Mouse (Mus musculus) cortical plate, adult 2 months (tissue): ENCODE data around the gene Gnb2.

Source experiments
- CTCF ChIP-seq: fragments of 200-500 bp; IDR thresholded peaks from 2 replicates; pipeline ENCODE4 v1.5.1; 2011; ENCODE audit warnings: mild to moderate bottlenecking, control low read depth, low read length; ENCODE audit not compliant: insufficient read depth; ENCODE audit errors: extremely low read depth
- POLR2A ChIP-seq: fragments of 200-500 bp; IDR thresholded peaks from 2 replicates; pipeline ENCODE4 v1.6.1; 2011; ENCODE audit warnings: mild to moderate bottlenecking, low read length, control low read depth; ENCODE audit not compliant: insufficient read depth; ENCODE audit errors: extremely low read depth

DNA sequence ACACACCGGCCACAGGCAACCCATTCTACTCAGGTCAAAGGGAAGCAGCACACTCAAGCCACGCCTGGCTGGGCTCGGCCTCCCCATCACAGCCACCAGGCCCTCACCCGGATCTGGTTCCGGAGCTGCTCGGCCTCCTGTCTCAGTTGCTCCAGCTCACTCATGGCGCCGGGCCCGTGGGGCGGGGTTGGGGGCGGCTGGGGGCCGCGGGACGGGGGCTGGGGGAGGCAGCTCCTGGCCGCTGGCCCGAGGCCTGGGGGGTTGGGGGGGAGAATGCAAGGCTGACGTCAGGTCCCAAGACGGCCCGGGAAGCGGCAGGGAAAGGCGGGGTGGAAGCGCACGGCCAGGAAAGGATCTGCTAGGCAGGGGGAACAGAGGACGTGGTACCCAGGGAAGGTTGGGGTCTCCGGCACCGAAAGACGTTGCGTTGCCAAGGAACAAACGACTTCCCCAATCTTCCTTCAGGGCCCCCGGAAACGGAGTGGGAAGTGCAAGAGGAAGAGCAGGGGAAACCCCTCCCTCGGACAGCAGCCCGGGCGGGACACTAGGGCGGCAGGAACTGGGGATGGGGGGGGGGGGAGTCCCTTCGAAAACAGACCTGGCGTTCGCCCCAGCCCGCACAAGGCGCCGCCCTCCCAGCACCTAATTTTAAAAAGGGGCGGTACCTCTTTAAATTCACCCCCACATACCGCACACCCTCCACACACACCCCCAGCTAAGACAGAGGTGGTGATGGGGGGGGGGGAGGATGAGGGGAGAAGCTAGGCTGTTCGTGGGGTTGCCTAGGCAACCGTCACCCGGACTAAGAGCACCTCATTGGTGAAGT is 2.5 kb downstream of the Gnb2 start:
- no peak for TF ChIP-seq POLR2A
- no peak for TF ChIP-seq CTCF
